Mouse (Mus musculus) cerebellum, postnatal 10 days (tissue): ENCODE measurements around the gene Ptprr.

Experiments used
- DNase-seq, 2 experiments: peaks; one replicate each; pipeline ENCODE4 v3.0.0; 2021; ENCODE audit warnings: mixed read lengths in 2 of 2

Gene Ptprr

GRCm38 (mm10) chr10:116017845-116018479 lies at the start of gene Ptprr:
Gene Ptprr, plus strand, starts transcription at chr10:116018213.
- peak; percentile 95 to 97 for DNase-seq

GRCm38 (mm10) chr10:115976345-115976744 lies 41.7 kb upstream of the Ptprr start:
- DNase-seq = peak in 1 of 2 experiments; percentile 20

GRCm38 (mm10) chr10:115978992-115979391 lies 39.0 kb upstream of the Ptprr start:
- DNase-seq = no peak

- DNase-seq = no peak
Measured at GRCm38 (mm10) chr10:115980018-115980417, 38.0 kb upstream of the Ptprr start.

GRCm38 (mm10) chr10:115984308-115984707 lies 33.7 kb upstream of the Ptprr start:
- DNase-seq = peak; percentile 43 to 51

- peak; percentile 81 to 89 for DNase-seq
Measured at GRCm38 (mm10) chr10:116001838-116002237, 16.2 kb upstream of the Ptprr start.

- peak; percentile 32 to 34 for DNase-seq
Measured at GRCm38 (mm10) chr10:116006675-116007074, 11.3 kb upstream of the Ptprr start.

GRCm38 (mm10) chr10:116018480-116018891 lies 473 bp downstream of the Ptprr start:
- no peak for DNase-seq

- DNase-seq = peak; percentile 75 to 78
Measured at GRCm38 (mm10) chr10:116019086-116019860, 1.3 kb downstream of the Ptprr start.

- DNase-seq = peak in 1 of 2 experiments; percentile 15
Measured at GRCm38 (mm10) chr10:116021081-116021480, 3.1 kb downstream of the Ptprr start.

GRCm38 (mm10) chr10:116038150-116038549 lies 20.1 kb downstream of the Ptprr start:
- DNase-seq = no peak

GRCm38 (mm10) chr10:116075954-116076353 lies 57.9 kb downstream of the Ptprr start:
- DNase-seq = no peak

GRCm38 (mm10) chr10:116078636-116079035 lies 60.6 kb downstream of the Ptprr start:
- DNase-seq = no peak

- no peak for DNase-seq
Measured at GRCm38 (mm10) chr10:116079396-116079795, 61.4 kb downstream of the Ptprr start.

- peak; percentile 86 to 89 for DNase-seq
Measured at GRCm38 (mm10) chr10:116080841-116081240, 62.8 kb downstream of the Ptprr start.

- DNase-seq = peak; percentile 22 to 59
Measured at GRCm38 (mm10) chr10:116083965-116084364, 66.0 kb downstream of the Ptprr start.

GRCm38 (mm10) chr10:116096466-116096865 lies 78.5 kb downstream of the Ptprr start:
- DNase-seq = no peak

- no peak for DNase-seq
Measured at GRCm38 (mm10) chr10:116098470-116098869, 80.5 kb downstream of the Ptprr start.

GRCm38 (mm10) chr10:116108176-116108575 lies 90.2 kb downstream of the Ptprr start:
- DNase-seq = peak; percentile 78 to 84

GRCm38 (mm10) chr10:116108730-116109129 lies 90.7 kb downstream of the Ptprr start:
- DNase-seq = no peak

GRCm38 (mm10) chr10:116112868-116113267 lies 94.9 kb downstream of the Ptprr start:
- DNase-seq = no peak

- DNase-seq = no peak
Measured at GRCm38 (mm10) chr10:116113867-116114474, 96.0 kb downstream of the Ptprr start, which contains the start of gene 4933416C03Rik. Gene 4933416C03Rik, minus strand, starts transcription at chr10:116113917.

- peak; percentile 25 to 47 for DNase-seq
Measured at GRCm38 (mm10) chr10:116115881-116116677, 98.1 kb downstream of the Ptprr start.
